Comparison of ENCODE assay signal across 19 mouse cellular contexts in the genomic region with DNA sequence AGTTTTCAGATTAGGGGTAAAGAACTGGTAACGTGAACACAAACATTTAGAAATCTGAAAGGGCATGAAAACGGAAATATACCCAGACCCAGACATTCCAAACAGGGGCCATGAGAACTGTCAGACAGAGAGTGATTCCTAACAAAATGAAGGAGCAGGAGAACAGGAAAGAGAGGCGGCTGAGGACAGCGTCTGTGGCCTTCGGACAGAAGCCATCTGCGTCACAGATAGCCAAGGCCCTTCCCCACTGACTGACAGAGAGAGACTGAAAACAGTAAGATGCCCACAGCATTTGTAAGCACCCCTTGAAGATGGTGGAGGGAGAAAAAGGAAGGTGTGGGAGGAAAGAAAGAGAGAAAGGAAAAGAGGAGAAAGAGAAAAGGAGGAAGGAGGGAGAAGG.
DNase-seq lines count a peak whose midpoint lies in the region; ATAC-seq lines count a peak whose summit lies in the region.
"Had no signal": no experiment of that assay in that cellular context is flagged by ENCODE, and none has a peak within 500 bp of the region (broad histone marks: within the 10 kb centered on the region; RNA-seq: fewer than 3 reads in every experiment).

No protein-coding gene starts in this region.

- peak; percentile 23 for DNase-seq in kidney, postnatal 10 days
- no peak for DNase-seq in kidney, postnatal 25 days
- peak; percentile 53 for DNase-seq in adrenal gland, adult 8-10 months
- DNase-seq in adrenal gland, postnatal 25 days, result peak; percentile 20
- no peak for DNase-seq in cerebellum, adult 11-12 months
- DNase-seq: B cell, adult 2 months; cerebellum, adult 2 months; cerebellum, adult 9-11 months; cerebellum, postnatal 25 days; embryo, embryonic 11 days; gastrocnemius, postnatal 25 days; heart, adult 18-20 months; heart, postnatal 10 days; heart, postnatal 36 days; kidney, adult 11 months had no signal

- ATAC-seq in CD4-positive, CD25-positive, alpha-beta regulatory T cell, adult 4 months, result no peak
- ATAC-seq: forebrain, embryonic 15.5 days; hindbrain, embryonic 16.5 days; intestine, embryonic 15.5 days had no signal

Comparison
In these comparisons a context has a peak if more than half of its experiments do, and no peak if none do; other contexts are left out.
1. DNase-seq: peak in kidney, postnatal 10 days (single experiment), adrenal gland, adult 8-10 months (single experiment) and adrenal gland, postnatal 25 days (single experiment); none in kidney, postnatal 25 days (0 of 2) and cerebellum, adult 11-12 months (single experiment).